Mouse (Mus musculus): ENCODE results near the gene Blnk. TPM values are rescaled to one million over a fixed set of nuclear protein-coding genes. Genes with fewer than 3 reads are reported as not detected.

Gene Blnk
- 5.9 TPM for polyA plus RNA-seq (2014; fragmentation: Illumina TruSeq; extraction: RNeasy Lipid Tissue Mini Kit (QIAGEN cat#74804))

DNA sequence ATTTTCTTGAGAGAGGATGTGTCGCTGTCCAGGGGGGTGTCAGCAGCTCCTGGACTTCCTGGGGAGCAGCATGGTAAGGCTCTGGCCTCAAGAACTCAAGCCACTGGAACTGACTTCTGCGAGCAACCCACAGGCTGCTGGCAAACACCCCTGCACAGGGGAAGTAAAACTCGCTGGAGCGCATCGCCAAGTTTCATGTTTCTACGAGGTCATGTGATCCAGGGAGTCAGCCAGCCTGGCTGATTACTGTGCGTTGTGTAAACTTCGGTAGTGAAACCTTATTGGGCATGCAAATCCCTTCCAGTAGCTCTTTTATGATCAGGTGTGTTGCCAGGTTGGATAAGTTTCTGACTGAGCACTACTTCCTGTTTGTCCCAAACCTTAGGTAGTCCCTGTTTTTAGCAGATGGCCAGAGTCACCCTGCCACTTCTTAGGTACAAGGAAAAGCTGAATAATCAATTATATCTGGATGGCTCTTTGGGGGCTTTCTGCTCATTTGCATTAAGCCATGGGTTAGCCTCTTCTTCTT is at the start of gene Blnk:
TSS of gene Blnk (minus strand) at position 479 of the 529 bp plus-strand sequence.

DNA sequence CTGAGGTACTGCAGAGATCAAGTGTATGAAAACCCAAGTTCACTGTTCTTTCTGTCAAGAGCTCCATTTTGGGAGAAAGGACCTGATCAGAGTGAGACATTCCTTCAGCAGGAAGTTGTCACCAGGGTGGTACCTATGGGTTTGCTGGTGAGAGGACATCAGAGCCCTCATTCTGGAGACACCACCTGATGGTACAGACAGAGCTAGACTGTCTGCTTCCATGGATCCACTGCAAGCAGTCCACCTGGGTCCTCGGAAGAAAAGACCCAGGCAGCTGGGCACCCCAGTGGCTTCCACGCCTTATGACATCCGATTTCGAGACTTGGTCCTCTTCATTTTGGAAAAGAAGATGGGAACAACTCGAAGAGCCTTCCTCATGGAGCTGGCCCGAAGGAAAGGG is 34.9 kb upstream of the Blnk start, which contains the start of gene Dntt:
TSS of gene Dntt (plus strand) at position 57 of the 400 bp plus-strand sequence.

DNA sequence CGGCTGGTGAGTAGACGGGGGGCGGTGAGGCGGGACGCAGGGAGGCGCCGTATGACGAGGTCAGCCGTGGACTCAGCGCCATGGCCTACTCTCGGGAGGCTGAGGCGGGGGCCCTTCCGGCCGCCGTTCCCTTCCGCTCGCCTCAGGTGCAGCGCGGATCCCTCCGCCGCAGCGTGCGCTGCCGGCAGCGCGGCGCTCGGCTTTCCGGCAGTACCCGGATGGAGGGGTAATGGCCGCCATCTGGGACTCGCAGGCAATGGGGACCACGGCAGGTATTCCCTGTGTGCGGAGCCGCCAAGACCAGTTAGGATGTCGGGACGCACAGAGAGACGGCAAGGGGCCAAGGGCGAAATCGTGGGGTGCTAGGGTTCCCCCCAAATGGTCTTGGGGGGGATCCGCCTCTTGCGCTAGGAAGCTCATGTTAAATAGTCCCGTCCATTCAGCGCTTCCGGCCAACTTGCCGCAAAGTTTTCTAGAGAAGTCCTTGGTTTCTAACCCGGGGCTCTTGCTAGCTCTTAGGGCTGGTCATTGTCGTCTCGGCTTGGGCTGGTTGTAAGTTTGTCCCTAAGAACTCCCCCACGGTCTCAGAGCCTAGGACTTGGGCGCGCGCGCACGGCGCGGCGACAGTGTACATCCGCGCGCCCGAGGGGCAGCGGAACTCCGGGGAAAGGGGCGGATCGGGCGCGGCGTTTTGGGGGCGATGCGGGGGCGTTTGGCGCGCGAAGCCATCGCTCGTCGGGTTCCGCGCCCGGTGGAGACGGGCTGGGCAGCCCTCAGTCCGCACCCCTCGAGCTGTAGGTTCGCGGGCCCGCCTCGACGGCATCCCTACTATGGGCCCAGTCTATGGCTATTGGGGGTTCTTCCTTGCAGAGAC is 99.6 kb downstream of the Blnk start, which contains the start of gene Zfp518a:
TSS of gene Zfp518a (plus strand) at position 187 of the 874 bp plus-strand sequence.

Other genes starting within 250 kb of the Blnk start
- gene Cc2d2b, start 245.8 kb downstream of the Blnk start, polyA plus RNA-seq (2014; fragmentation: Illumina TruSeq; extraction: RNeasy Lipid Tissue Mini Kit (QIAGEN cat#74804)) = 1.1 TPM
- gene Ccnj, start 163.3 kb downstream of the Blnk start, polyA plus RNA-seq (2014; fragmentation: Illumina TruSeq; extraction: RNeasy Lipid Tissue Mini Kit (QIAGEN cat#74804)) = 12.9 TPM
- gene Zfp518a, start 99.8 kb downstream of the Blnk start, polyA plus RNA-seq (2014; fragmentation: Illumina TruSeq; extraction: RNeasy Lipid Tissue Mini Kit (QIAGEN cat#74804)) = 71.2 TPM
- not detected for gene Dntt, start 34.7 kb upstream of the Blnk start, polyA plus RNA-seq (2014; fragmentation: Illumina TruSeq; extraction: RNeasy Lipid Tissue Mini Kit (QIAGEN cat#74804))
- not detected for gene Opalin, start 82.6 kb upstream of the Blnk start, polyA plus RNA-seq (2014; fragmentation: Illumina TruSeq; extraction: RNeasy Lipid Tissue Mini Kit (QIAGEN cat#74804))
- gene Tll2, start 212.3 kb upstream of the Blnk start, polyA plus RNA-seq (2014; fragmentation: Illumina TruSeq; extraction: RNeasy Lipid Tissue Mini Kit (QIAGEN cat#74804)) = not detected

All from ovary, adult 10 weeks (tissue).